Mouse (Mus musculus): Measurements from ENCODE around the gene Smug1. TPM values are rescaled to one million over a fixed set of nuclear protein-coding genes. Genes with fewer than 3 reads are reported as not detected.

Gene Smug1
- polyA plus RNA-seq, 2 experiments: 3.8 to 4.4 TPM

- Histone ChIP-seq H3K27ac (no peak overlapping the region), H3K9ac (replicated peaks) (no peak overlapping the region), H3K4me1 (replicated peaks; ENCODE audit: control insufficient read depth in 2 of 2, insufficient read depth in 2 of 2, low read length in 1 of 2) (no peaks in the 10 kb centered on the region), H3K36me3 (replicated peaks; ENCODE audit: control insufficient read depth, insufficient read depth, low read depth) (peaks cover 84% of the 10 kb centered on the region), H3K4me3 (ENCODE audit: insufficient read depth in 1 of 2, low read depth in 2 of 2, low read length in 2 of 2) (no peak overlapping the region), H3K4me2 (ENCODE audit: low read depth) (no peak overlapping the region), H3K27me3 (ENCODE audit: control insufficient read depth, insufficient read depth, low read length) (no peaks in the 10 kb centered on the region), H3K9me3 (ENCODE audit: control insufficient read depth, low read length) (no peaks in the 10 kb centered on the region)
- DNase-seq (ENCODE audit: low read depth in 3 of 3, low spot score in 3 of 3) (no peak), ATAC-seq (ENCODE audit: insufficient read depth) (no peak)
- WGBS (ENCODE audit: insufficient replicate concordance): 65% methylated on average over 6 of the region's 6 CpGs
- TF ChIP-seq CTCF (IDR thresholded peaks at IDR 0.05; ENCODE audit: low read depth): no peak
- TF ChIP-seq EP300 (IDR thresholded peaks at IDR 0.05; ENCODE audit: low read depth): no peak
Measured at GRCm38 (mm10) chr15:103202088-103202793, 35.3 kb upstream of the Smug1 start.

- Histone ChIP-seq H3K4me1 (replicated peaks; ENCODE audit: control insufficient read depth in 2 of 2, insufficient read depth in 2 of 2, low read length in 1 of 2) (no peaks in the 10 kb centered on the region), H3K27ac (no peak overlapping the region), H3K9me3 (ENCODE audit: control insufficient read depth, low read length) (no peaks in the 10 kb centered on the region), H3K9ac (replicated peaks) (no peak overlapping the region), H3K4me3 (ENCODE audit: insufficient read depth in 1 of 2, low read depth in 2 of 2, low read length in 2 of 2) (no peak overlapping the region), H3K36me3 (replicated peaks; ENCODE audit: control insufficient read depth, insufficient read depth, low read depth) (peaks cover 83% of the 10 kb centered on the region), H3K27me3 (ENCODE audit: control insufficient read depth, insufficient read depth, low read length) (no peaks in the 10 kb centered on the region), H3K4me2 (ENCODE audit: low read depth) (no peak overlapping the region)
- ATAC-seq (ENCODE audit: insufficient read depth): no peak
- TF ChIP-seq CTCF (IDR thresholded peaks at IDR 0.05; ENCODE audit: low read depth) (no peak), EP300 (IDR thresholded peaks at IDR 0.05; ENCODE audit: low read depth) (no peak)
- WGBS (ENCODE audit: insufficient replicate concordance): 90% methylated on average over 4 of the region's 4 CpGs
- DNase-seq (ENCODE audit: low read depth in 3 of 3, low spot score in 3 of 3): no peak
Measured at GRCm38 (mm10) chr15:103197785-103198184, 30.9 kb upstream of the Smug1 start.

GRCm38 (mm10) chr15:103196835-103197234 lies 29.9 kb upstream of the Smug1 start:
- Histone ChIP-seq H3K27ac (no peak overlapping the region), H3K27me3 (ENCODE audit: control insufficient read depth, insufficient read depth, low read length) (no peaks in the 10 kb centered on the region), H3K9ac (replicated peaks) (no peak overlapping the region), H3K4me2 (ENCODE audit: low read depth) (no peak overlapping the region), H3K36me3 (replicated peaks; ENCODE audit: control insufficient read depth, insufficient read depth, low read depth) (peaks cover 81% of the 10 kb centered on the region), H3K9me3 (ENCODE audit: control insufficient read depth, low read length) (no peaks in the 10 kb centered on the region), H3K4me1 (replicated peaks; ENCODE audit: control insufficient read depth in 2 of 2, insufficient read depth in 2 of 2, low read length in 1 of 2) (no peaks in the 10 kb centered on the region), H3K4me3 (ENCODE audit: insufficient read depth in 1 of 2, low read depth in 2 of 2, low read length in 2 of 2) (no peak overlapping the region)
- no peak for ATAC-seq (ENCODE audit: insufficient read depth)
- TF ChIP-seq CTCF (IDR thresholded peaks at IDR 0.05; ENCODE audit: low read depth) (no peak), EP300 (IDR thresholded peaks at IDR 0.05; ENCODE audit: low read depth) (no peak)
- 75% methylated on average over 1 of the region's 1 CpGs for WGBS (ENCODE audit: insufficient replicate concordance)
- no peak for DNase-seq (ENCODE audit: low read depth in 3 of 3, low spot score in 3 of 3)

- H3K4me1 ChIP-seq (replicated peaks; ENCODE audit: control insufficient read depth in 2 of 2, insufficient read depth in 2 of 2, low read length in 1 of 2): no peaks in the 10 kb centered on the region
- no peak for ATAC-seq (ENCODE audit: insufficient read depth)
- no peak overlapping the region for H3K4me2 ChIP-seq (ENCODE audit: low read depth)
- H3K4me3 ChIP-seq (ENCODE audit: insufficient read depth in 1 of 2, low read depth in 2 of 2, low read length in 2 of 2): no peak overlapping the region
- H3K27me3 ChIP-seq (ENCODE audit: control insufficient read depth, insufficient read depth, low read length): no peaks in the 10 kb centered on the region
- TF ChIP-seq CTCF (IDR thresholded peaks at IDR 0.05; ENCODE audit: low read depth) (no peak), EP300 (IDR thresholded peaks at IDR 0.05; ENCODE audit: low read depth) (no peak)
- no peak overlapping the region for H3K27ac ChIP-seq
- DNase-seq (ENCODE audit: low read depth in 3 of 3, low spot score in 3 of 3): no peak
- H3K9ac ChIP-seq (replicated peaks): no peak overlapping the region
- peaks cover 59% of the 10 kb centered on the region for H3K36me3 ChIP-seq (replicated peaks; ENCODE audit: control insufficient read depth, insufficient read depth, low read depth)
- WGBS (ENCODE audit: insufficient replicate concordance): 77% methylated on average over 2 of the region's 2 CpGs
- no peaks in the 10 kb centered on the region for H3K9me3 ChIP-seq (ENCODE audit: control insufficient read depth, low read length)
Measured at GRCm38 (mm10) chr15:103193606-103194005, 26.7 kb upstream of the Smug1 start.

GRCm38 (mm10) chr15:103190531-103191462 lies 23.9 kb upstream of the Smug1 start:
- no peak for DNase-seq (ENCODE audit: low read depth in 3 of 3, low spot score in 3 of 3)
- no peaks in the 10 kb centered on the region for H3K9me3 ChIP-seq (ENCODE audit: control insufficient read depth, low read length)
- H3K4me2 ChIP-seq (ENCODE audit: low read depth): no peak overlapping the region
- TF ChIP-seq EP300 (IDR thresholded peaks at IDR 0.05; ENCODE audit: low read depth) (no peak), CTCF (IDR thresholded peaks at IDR 0.05; ENCODE audit: low read depth) (peak; percentile 75)
- H3K27me3 ChIP-seq (ENCODE audit: control insufficient read depth, insufficient read depth, low read length): no peaks in the 10 kb centered on the region
- no peak overlapping the region for H3K9ac ChIP-seq (replicated peaks)
- WGBS (ENCODE audit: insufficient replicate concordance): 62% methylated on average over 10 of the region's 10 CpGs
- no peak overlapping the region for H3K4me3 ChIP-seq (ENCODE audit: insufficient read depth in 1 of 2, low read depth in 2 of 2, low read length in 2 of 2)
- peaks cover 32% of the 10 kb centered on the region for H3K36me3 ChIP-seq (replicated peaks; ENCODE audit: control insufficient read depth, insufficient read depth, low read depth)
- H3K4me1 ChIP-seq (replicated peaks; ENCODE audit: control insufficient read depth in 2 of 2, insufficient read depth in 2 of 2, low read length in 1 of 2): no peaks in the 10 kb centered on the region
- no peak overlapping the region for H3K27ac ChIP-seq
- ATAC-seq (ENCODE audit: insufficient read depth): no peak
